ENCODE assay signal across 15 mouse cellular contexts in the genomic region with DNA sequence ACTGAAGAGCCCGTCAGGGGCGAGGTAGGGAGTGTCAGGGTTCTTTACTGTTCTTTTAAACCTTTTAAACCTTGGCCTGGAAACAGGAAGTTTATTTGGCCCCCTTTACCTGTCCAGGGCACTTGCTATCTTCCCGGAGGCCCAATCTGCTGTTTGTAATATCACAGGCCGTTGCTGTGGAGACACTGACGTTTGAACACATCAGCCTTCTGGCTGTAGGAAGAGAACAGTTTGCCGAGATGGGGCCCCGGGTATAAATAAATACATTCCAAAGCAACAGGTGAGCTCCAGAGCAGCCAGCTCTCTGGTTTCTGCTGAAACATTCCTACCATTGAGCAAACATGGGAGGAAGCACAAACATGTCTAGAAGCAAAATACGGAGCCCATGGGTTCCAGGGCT.
DNase-seq lines count a peak whose midpoint lies in the region; TF ChIP-seq lines count a peak whose summit lies in the region.
"Had no signal": no experiment of that assay in that cellular context is flagged by ENCODE, and none has a peak within 500 bp of the region (broad histone marks: within the 10 kb centered on the region; RNA-seq: fewer than 3 reads in every experiment).

No protein-coding gene starts in this region.

- no peak overlapping the region for H3K4me3 ChIP-seq in embryonic facial prominence, embryonic 10.5 days
- no peak overlapping the region for H3K4me3 ChIP-seq in kidney, adult 2 months (ENCODE audit: insufficient read depth, low read depth, low read length)
- H3K4me3 ChIP-seq: embryonic facial prominence, embryonic 15.5 days; forebrain, embryonic 12.5 days; kidney, embryonic 15.5 days; megakaryocyte, embryonic 14.5 days; neural tube, embryonic 12.5 days had no signal

- 78% methylated on average over 8 of the region's 8 CpGs for WGBS in embryonic facial prominence, embryonic 10.5 days
- WGBS in kidney, adult 2 months = 79% methylated on average over 8 of the region's 8 CpGs

- peaks cover 21% of the 10 kb centered on the region for H3K27me3 ChIP-seq in embryonic facial prominence, embryonic 10.5 days (replicated peaks; ENCODE audit: low read depth, poor library complexity, severe bottlenecking)
- H3K27me3 ChIP-seq in kidney, adult 2 months (replicated peaks; ENCODE audit: control insufficient read depth, insufficient read depth, low read length) = no peaks in the 10 kb centered on the region
- H3K27me3 ChIP-seq: embryonic facial prominence, embryonic 15.5 days; kidney, embryonic 15.5 days; neural tube, embryonic 12.5 days had no signal

- peak; percentile 8 for DNase-seq in layer of hippocampus, adult 11-12 months (ENCODE audit: low spot score)
- DNase-seq in layer of hippocampus, adult 8-10 months (ENCODE audit: low spot score in 2 of 2) = no peak
- no peak for DNase-seq in embryonic facial prominence, embryonic 10.5 days (ENCODE audit: low spot score)
- peak; percentile 46 to 73 for DNase-seq in lung, adult 18-20 months
- peak; percentile 60 for DNase-seq in lung, postnatal 36 days
- DNase-seq in adrenal gland, postnatal 25 days = no peak
- no peak for DNase-seq in kidney, adult 2 months
- DNase-seq: cerebellum, adult 2 months; thymus, postnatal 25 days had no signal

- peaks cover 32% of the 10 kb centered on the region for H3K4me1 ChIP-seq in embryonic facial prominence, embryonic 10.5 days
- H3K4me1 ChIP-seq in kidney, adult 2 months (ENCODE audit: control insufficient read depth, insufficient read depth, low read length) = no peaks in the 10 kb centered on the region
- H3K4me1 ChIP-seq: neural tube, embryonic 12.5 days had no signal

- no peak for TF ChIP-seq POLR2A in kidney, adult 2 months (IDR thresholded peaks at IDR 0.05; ENCODE audit: low read depth, low read length)

- 0 out of 2 replicates have a peak overlapping the region, but pooled peaks have one; percentile 20 for H3K27ac ChIP-seq in embryonic facial prominence, embryonic 10.5 days (replicated peaks)
- no peak overlapping the region for H3K27ac ChIP-seq in kidney, adult 2 months (ENCODE audit: insufficient read depth, low read depth, low read length)
- H3K27ac ChIP-seq: embryonic facial prominence, embryonic 15.5 days; forebrain, embryonic 12.5 days; kidney, embryonic 15.5 days; liver, embryonic 14.5 days; neural tube, embryonic 12.5 days had no signal

- no peak for TF ChIP-seq CTCF in kidney, adult 2 months (conservative IDR thresholded peaks at IDR 0.05; ENCODE audit: insufficient read depth, insufficient read length, low read depth, low read length)

- no peaks in the 10 kb centered on the region for H3K9me3 ChIP-seq in embryonic facial prominence, embryonic 10.5 days
- H3K9me3 ChIP-seq: embryonic facial prominence, embryonic 15.5 days; forebrain, embryonic 12.5 days; kidney, embryonic 15.5 days; neural tube, embryonic 12.5 days had no signal

- no peaks in the 10 kb centered on the region for H3K36me3 ChIP-seq in embryonic facial prominence, embryonic 10.5 days (replicated peaks)
- no peaks in the 10 kb centered on the region for H3K36me3 ChIP-seq in kidney, adult 2 months (ENCODE audit: control insufficient read depth, insufficient read depth, low read length)
- H3K36me3 ChIP-seq: embryonic facial prominence, embryonic 15.5 days; forebrain, embryonic 12.5 days; kidney, embryonic 15.5 days; neural tube, embryonic 12.5 days had no signal

Comparison
In these comparisons a context has a peak if more than half of its experiments do, and no peak if none do; other contexts are left out.
1. DNase-seq: peak in layer of hippocampus, adult 11-12 months (single experiment), lung, adult 18-20 months (2 of 2) and lung, postnatal 36 days (single experiment); none in layer of hippocampus, adult 8-10 months (0 of 2), embryonic facial prominence, embryonic 10.5 days (single experiment), adrenal gland, postnatal 25 days (single experiment) and kidney, adult 2 months (single experiment).